12 mouse cellular contexts compared by ENCODE assay signal in the genomic region with DNA sequence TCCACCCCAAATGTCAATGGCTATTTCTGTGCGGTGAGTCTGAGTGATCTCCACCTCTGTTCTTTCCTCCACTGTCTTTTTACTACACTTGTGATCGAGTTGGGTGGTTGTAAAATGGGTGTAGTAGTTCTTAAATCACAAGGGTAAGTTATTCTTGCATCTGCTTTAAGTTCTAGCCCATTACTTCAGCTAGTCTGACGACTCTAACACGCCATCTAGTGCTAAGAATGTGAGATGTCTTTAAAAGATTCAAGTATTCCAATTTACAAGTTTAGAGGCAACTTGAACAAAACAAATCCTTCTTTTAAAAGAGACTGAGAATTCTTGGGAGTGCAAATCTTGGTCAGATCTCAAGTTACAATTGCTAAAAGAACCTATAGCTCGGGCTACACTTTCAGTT. TPM values are rescaled to one million over a fixed set of nuclear protein-coding genes. Genes with fewer than 3 reads are reported as not detected.
DNase-seq lines count a peak whose midpoint lies in the region; ATAC-seq and TF ChIP-seq lines count a peak whose summit lies in the region.
"Had no signal": no experiment of that assay in that cellular context is flagged by ENCODE, and none has a peak within 500 bp of the region (broad histone marks: within the 10 kb centered on the region; RNA-seq: fewer than 3 reads in every experiment).

No protein-coding gene starts in this region.

- no peaks in the 10 kb centered on the region for H3K36me3 ChIP-seq in embryonic facial prominence, embryonic 11.5 days (replicated peaks; ENCODE audit: control insufficient read depth, insufficient read depth, low read depth, low read length)
- no peaks in the 10 kb centered on the region for H3K36me3 ChIP-seq in embryonic facial prominence, embryonic 10.5 days (replicated peaks)
- H3K36me3 ChIP-seq: limb, embryonic 12.5 days had no signal

- intact Hi-C loops in left cerebral cortex, adult 2 months (cut with DNase I), result no loop called here

- WGBS in embryonic facial prominence, embryonic 11.5 days, result 29% methylated on average over 5 of the region's 5 CpGs
- 30% methylated on average over 5 of the region's 5 CpGs for WGBS in embryonic facial prominence, embryonic 10.5 days

- H3K9ac ChIP-seq in embryonic facial prominence, embryonic 11.5 days (replicated peaks; ENCODE audit: low read length), result no peak overlapping the region
- H3K9ac ChIP-seq: limb, embryonic 12.5 days had no signal

- H3K27ac ChIP-seq in embryonic facial prominence, embryonic 11.5 days (replicated peaks; ENCODE audit: low read depth, low read length), result no peak overlapping the region
- H3K27ac ChIP-seq in embryonic facial prominence, embryonic 10.5 days (replicated peaks), result no peak overlapping the region
- H3K27ac ChIP-seq in left cerebral cortex, adult 2 months, result no peak overlapping the region
- H3K27ac ChIP-seq: limb, embryonic 12.5 days had no signal

- no peak overlapping the region for H3K4me2 ChIP-seq in embryonic facial prominence, embryonic 11.5 days (ENCODE audit: low read depth, low read length)
- H3K4me2 ChIP-seq: limb, embryonic 12.5 days had no signal

- H3K4me1 ChIP-seq in embryonic facial prominence, embryonic 11.5 days (ENCODE audit: control insufficient read depth, insufficient read depth, low read length), result no peaks in the 10 kb centered on the region
- peaks cover 11% of the 10 kb centered on the region for H3K4me1 ChIP-seq in embryonic facial prominence, embryonic 10.5 days

- H3K27me3 ChIP-seq in embryonic facial prominence, embryonic 11.5 days (ENCODE audit: control insufficient read depth, insufficient read depth, low read length), result no peaks in the 10 kb centered on the region
- H3K27me3 ChIP-seq in embryonic facial prominence, embryonic 10.5 days (replicated peaks; ENCODE audit: low read depth, poor library complexity, severe bottlenecking), result no peaks in the 10 kb centered on the region
- H3K27me3 ChIP-seq: limb, embryonic 12.5 days had no signal

- no peak for ATAC-seq in embryonic facial prominence, embryonic 11.5 days (replicated peaks; ENCODE audit: insufficient number of reproducible peaks, low FRiP score, low TSS enrichment, low read depth)

- H3K9me3 ChIP-seq in embryonic facial prominence, embryonic 11.5 days (replicated peaks; ENCODE audit: control insufficient read depth, low read length), result no peaks in the 10 kb centered on the region
- no peaks in the 10 kb centered on the region for H3K9me3 ChIP-seq in embryonic facial prominence, embryonic 10.5 days
- H3K9me3 ChIP-seq: limb, embryonic 12.5 days had no signal

- peak; percentile 73 for DNase-seq in embryonic facial prominence, embryonic 11.5 days (ENCODE audit: low spot score)
- no peak for DNase-seq in embryonic facial prominence, embryonic 10.5 days (ENCODE audit: low spot score)
- DNase-seq in left cerebral cortex, adult 2 months (ENCODE audit: extremely low spot score in 1 of 2, low spot score in 2 of 2), result no peak
- no peak for DNase-seq in left cerebral cortex, adult 8-10 months (ENCODE audit: low spot score in 2 of 2)
- DNase-seq in Muller cell, postnatal 12 days (ENCODE audit: inconsistent ontology term), result peak; percentile 22
- DNase-seq in fibroblast of lung, adult 2 months (ENCODE audit: low read depth), result peak; percentile 24
- no peak for DNase-seq in urinary bladder, postnatal 36 days (ENCODE audit: low spot score in 2 of 2)
- DNase-seq in urinary bladder, postnatal 10 days (ENCODE audit: low spot score), result no peak
- DNase-seq: kidney, adult 18-20 months; spleen, adult 18-20 months had no signal

- H3K4me3 ChIP-seq in embryonic facial prominence, embryonic 11.5 days (ENCODE audit: low read depth, low read length), result no peak overlapping the region
- H3K4me3 ChIP-seq in embryonic facial prominence, embryonic 10.5 days, result no peak overlapping the region
- H3K4me3 ChIP-seq in left cerebral cortex, adult 2 months, result no peak overlapping the region
- H3K4me3 ChIP-seq: limb, embryonic 12.5 days had no signal

- peak; percentile 59 for TF ChIP-seq CTCF in left cerebral cortex, adult 2 months (IDR thresholded peaks at IDR 0.05)

RNA-seq across cellular contexts. Expression of a gene that starts 46.5 kb away (rescaled TPM):
- polyA plus RNA-seq in embryonic facial prominence, embryonic 11.5 days (2014; fragmentation: Nextera tagmentation; extraction: Ambion mirVana), result 7.1 and 8.0 TPM in 2 replicates
- 4.8 and 6.2 TPM in 2 replicates for polyA plus RNA-seq in embryonic facial prominence, embryonic 10.5 days (2016; fragmentation: Nextera tagmentation; extraction: Ambion mirVana)
- 10 to 100 TPM; 18.9 to 21.9 TPM for total RNA-seq in left cerebral cortex, adult 2 months (2021)
- total RNA-seq in left cerebral cortex, adult 8-10 months (2022), result 10 to 100 TPM; 13.9 to 18.1 (median 15.9) TPM

RNA-seq across cellular contexts. Expression of a gene that starts 57.2 kb away (rescaled TPM):
- polyA plus RNA-seq in embryonic facial prominence, embryonic 11.5 days (2014; fragmentation: Nextera tagmentation; extraction: Ambion mirVana), result not detected in 2 replicates
- polyA plus RNA-seq in embryonic facial prominence, embryonic 10.5 days (2016; fragmentation: Nextera tagmentation; extraction: Ambion mirVana), result not detected in 2 replicates
- not detected for total RNA-seq in left cerebral cortex, adult 2 months (2021)
- total RNA-seq in left cerebral cortex, adult 8-10 months (2022), result not detected
- polyA plus RNA-seq: C2C12; limb, embryonic 12.5 days had no signal

Comparison
In these comparisons a context has a peak if more than half of its experiments do, and no peak if none do; other contexts are left out.
1. DNase-seq: peak in embryonic facial prominence, embryonic 11.5 days (single experiment), Muller cell, postnatal 12 days (single experiment) and fibroblast of lung, adult 2 months (single experiment); none in embryonic facial prominence, embryonic 10.5 days (single experiment), left cerebral cortex, adult 2 months (0 of 2), left cerebral cortex, adult 8-10 months (0 of 2), urinary bladder, postnatal 36 days (0 of 2) and urinary bladder, postnatal 10 days (single experiment).